ENCODE assay signal across 23 mouse cellular contexts in the genomic region with DNA sequence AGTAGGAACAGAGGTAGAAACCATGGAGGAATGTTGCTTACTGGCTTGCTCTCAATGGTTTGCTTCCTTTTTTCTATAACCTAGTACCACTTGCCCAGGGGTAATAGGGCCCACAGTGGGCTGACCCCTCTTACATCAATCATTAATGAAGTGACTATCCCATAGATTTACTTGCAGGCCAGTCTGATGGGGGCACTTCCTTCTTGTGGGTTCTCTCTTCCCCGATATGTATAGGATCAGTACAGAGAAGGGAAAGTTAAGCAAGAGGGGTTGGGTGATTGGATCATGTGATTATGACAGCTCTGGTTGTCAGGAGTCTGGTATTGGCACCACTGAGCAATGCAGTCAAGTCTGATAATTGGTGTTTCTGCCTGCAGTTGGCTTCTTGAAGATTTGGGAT.
"Had no signal": no experiment of that assay in that cellular context is flagged by ENCODE, and none has a peak within 500 bp of the region (broad histone marks: within the 10 kb centered on the region; RNA-seq: fewer than 3 reads in every experiment).

No protein-coding gene starts in this region.

- H3K27me3 ChIP-seq: heart, embryonic 12.5 days had no signal

- H3K4me3 ChIP-seq: heart, embryonic 10.5 days; heart, embryonic 12.5 days; hindbrain, embryonic 10.5 days; hindbrain, embryonic 12.5 days; layer of hippocampus, adult 2 months; left cerebral cortex, adult 2 months; limb, embryonic 10.5 days; limb, embryonic 12.5 days had no signal

- ATAC-seq: hindbrain, embryonic 16.5 days; inflammation-experienced regulatory T-cells, adult 6 months; intestine, embryonic 16.5 days had no signal

- H3K4me2 ChIP-seq: heart, embryonic 12.5 days; hindbrain, embryonic 12.5 days; hindbrain, embryonic 14.5 days; limb, embryonic 12.5 days had no signal

- DNase-seq: gastrocnemius, postnatal 14 days; gastrocnemius, postnatal 36 days; heart, adult 18-20 months; heart, postnatal 10 days; heart, postnatal 4 days; kidney, adult 18-20 months; kidney, adult 8-10 months; kidney, postnatal 10 days; kidney, postnatal 25 days; kidney, postnatal 4 days; liver had no signal

- H3K4me1 ChIP-seq: heart, embryonic 10.5 days; heart, embryonic 12.5 days; hindbrain, embryonic 10.5 days; hindbrain, embryonic 12.5 days; limb, embryonic 10.5 days; limb, embryonic 12.5 days had no signal

- H3K27ac ChIP-seq: heart, embryonic 10.5 days; hindbrain, embryonic 10.5 days; hindbrain, embryonic 12.5 days; hindbrain, embryonic 14.5 days; layer of hippocampus, adult 2 months; left cerebral cortex, adult 2 months; limb, embryonic 10.5 days; limb, embryonic 12.5 days had no signal

- H3K36me3 ChIP-seq: heart, embryonic 10.5 days; heart, embryonic 12.5 days; hindbrain, embryonic 10.5 days; hindbrain, embryonic 12.5 days; limb, embryonic 10.5 days; limb, embryonic 12.5 days had no signal

- H3K9me3 ChIP-seq: heart, embryonic 10.5 days; heart, embryonic 12.5 days; hindbrain, embryonic 10.5 days; hindbrain, embryonic 12.5 days; limb, embryonic 10.5 days; limb, embryonic 12.5 days had no signal

- H3K9ac ChIP-seq: heart, embryonic 12.5 days; hindbrain, embryonic 12.5 days; hindbrain, embryonic 14.5 days; limb, embryonic 12.5 days had no signal
